Mouse (Mus musculus): Measurements from ENCODE around the gene Eif4ebp2. TPM values are rescaled to one million over a fixed set of nuclear protein-coding genes. Genes with fewer than 3 reads are reported as not detected.

Eif4ebp2 gene
- polyA plus RNA-seq, 1 experiment from 2014 or later, result 52.8 TPM

DNA sequence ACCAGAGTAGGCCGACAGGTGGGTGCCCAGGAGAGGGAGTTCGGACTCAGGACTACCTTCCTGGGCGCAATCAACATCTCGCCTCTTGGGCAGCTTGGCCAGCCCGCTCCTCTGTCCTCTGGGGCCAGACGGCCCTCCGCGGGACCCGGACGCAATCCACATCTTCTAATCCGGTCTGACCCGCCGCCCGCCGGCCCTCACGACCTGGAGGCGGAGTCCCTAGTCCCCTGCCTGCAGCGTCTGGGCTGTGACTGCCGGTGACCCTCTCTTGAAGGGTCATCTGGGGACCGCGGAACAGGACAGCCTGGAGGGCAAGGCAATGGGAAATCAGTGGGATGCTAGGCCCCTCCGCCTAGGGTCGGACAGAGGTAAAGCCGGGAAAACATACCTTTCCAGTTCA lies 33.3 kb downstream of the Eif4ebp2 start:
- no peaks in the 10 kb centered on the region for H3K9me3 ChIP-seq (ENCODE audit: control insufficient read depth, low read depth, low read length)
- no peak overlapping the region for H3K4me3 ChIP-seq (ENCODE audit: low read depth, low read length)
- ATAC-seq (ENCODE audit: insufficient number of reproducible peaks, insufficient read depth, low FRiP score, low read depth), result no peak
- H3K36me3 ChIP-seq (ENCODE audit: control insufficient read depth, insufficient read depth, low read length), result no peaks in the 10 kb centered on the region
- 9% methylated on average over 24 of the region's 24 CpGs for WGBS
- no peak overlapping the region for H3K9ac ChIP-seq (replicated peaks; ENCODE audit: low read depth, low read length)
- peaks cover 9% of the 10 kb centered on the region; the same call in 1 of the 2 replicates for H3K4me1 ChIP-seq (ENCODE audit: control insufficient read depth, insufficient read depth, low read length)
- H3K27ac ChIP-seq (ENCODE audit: low read length), result no peak overlapping the region
- H3K27me3 ChIP-seq (ENCODE audit: control insufficient read depth, insufficient read depth, low read length), result peaks cover 32% of the 10 kb centered on the region
- no peak overlapping the region; the same call in 1 of the 2 replicates for H3K4me2 ChIP-seq (replicated peaks; ENCODE audit: low read depth, low read length)

DNA sequence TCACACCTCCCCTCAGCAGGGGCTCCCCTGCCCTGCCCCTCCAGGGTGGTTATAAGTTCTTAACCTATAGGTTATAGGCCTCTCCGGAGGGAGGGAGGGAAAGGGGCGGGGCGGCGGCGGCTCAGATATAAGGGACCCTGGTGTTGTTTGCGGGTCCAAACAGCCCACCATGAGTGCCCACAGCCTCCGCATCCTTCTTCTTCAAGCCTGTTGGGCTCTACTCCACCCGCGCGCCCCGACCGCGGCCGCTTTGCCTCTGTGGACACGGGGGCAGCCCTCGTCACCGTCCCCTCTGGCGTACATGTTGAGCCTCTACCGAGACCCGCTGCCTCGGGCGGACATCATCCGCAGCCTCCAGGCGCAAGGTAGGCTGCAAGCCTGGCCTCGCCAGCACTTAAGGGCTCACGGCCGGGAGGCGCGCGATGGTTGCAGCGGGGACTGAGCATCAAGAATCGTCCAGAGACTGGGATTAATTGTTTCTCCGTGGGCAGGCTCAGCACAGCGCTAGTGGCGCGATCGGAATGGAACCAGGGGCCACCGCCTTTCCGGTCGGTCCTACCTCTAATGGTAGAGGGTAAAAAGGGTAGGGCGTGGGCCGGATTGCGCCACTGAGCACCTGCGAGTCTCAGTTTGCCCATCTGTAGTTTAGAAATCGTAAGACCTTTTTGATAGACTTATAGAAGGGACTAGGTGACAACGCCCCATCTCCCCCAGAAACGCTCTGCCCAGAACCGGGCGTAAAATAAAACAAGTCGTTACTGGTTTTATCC lies 34.1 kb downstream of the Eif4ebp2 start:
- H3K27ac ChIP-seq (ENCODE audit: low read length), result no peak overlapping the region
- H3K9ac ChIP-seq (replicated peaks; ENCODE audit: low read depth, low read length), result peak overlapping the region; percentile 18; the same call in 1 of the 2 replicates
- H3K4me2 ChIP-seq (replicated peaks; ENCODE audit: low read depth, low read length), result peak overlapping the region; percentile 65
- peak overlapping the region; percentile 36 for H3K4me3 ChIP-seq (ENCODE audit: low read depth, low read length)
- no peaks in the 10 kb centered on the region for H3K9me3 ChIP-seq (ENCODE audit: control insufficient read depth, low read depth, low read length)
- ATAC-seq (ENCODE audit: insufficient number of reproducible peaks, insufficient read depth, low FRiP score, low read depth), result peak; percentile 47; the same call in 1 of the 2 replicates
- 1% methylated on average over 50 of the region's 50 CpGs for WGBS
- H3K27me3 ChIP-seq (ENCODE audit: control insufficient read depth, insufficient read depth, low read length), result peaks cover 32% of the 10 kb centered on the region
- H3K4me1 ChIP-seq (ENCODE audit: control insufficient read depth, insufficient read depth, low read length), result peaks cover 9% of the 10 kb centered on the region; the same call in 1 of the 2 replicates
- H3K36me3 ChIP-seq (ENCODE audit: control insufficient read depth, insufficient read depth, low read length), result no peaks in the 10 kb centered on the region

DNA sequence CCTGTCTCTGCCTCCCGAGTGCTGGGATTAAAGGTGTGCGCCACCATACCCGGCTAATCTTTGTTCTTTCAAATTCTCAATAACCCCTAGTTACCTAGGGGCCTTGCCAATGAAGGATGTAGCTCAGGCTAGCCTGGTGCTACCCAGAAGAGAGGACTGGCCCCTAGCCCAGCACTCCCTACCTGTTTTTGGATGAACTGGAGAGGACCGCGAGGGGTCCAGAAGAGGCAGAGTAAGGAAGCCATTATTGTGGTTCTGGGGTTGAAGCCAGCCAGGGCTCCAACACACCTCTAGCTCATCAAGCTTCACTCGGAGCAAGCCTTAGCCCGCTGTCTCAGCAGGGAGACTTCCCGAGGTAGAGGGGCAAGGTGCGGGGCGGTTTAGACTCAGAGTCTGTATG lies 34.8 kb downstream of the Eif4ebp2 start, which contains the start of gene Nodal:
Gene Nodal (plus strand): TSS at position 301 of the 400 bp plus-strand sequence.
- peaks cover 32% of the 10 kb centered on the region for H3K27me3 ChIP-seq (ENCODE audit: control insufficient read depth, insufficient read depth, low read length)
- H3K4me1 ChIP-seq (ENCODE audit: control insufficient read depth, insufficient read depth, low read length), result peaks cover 9% of the 10 kb centered on the region; the same call in 1 of the 2 replicates
- H3K36me3 ChIP-seq (ENCODE audit: control insufficient read depth, insufficient read depth, low read length), result no peaks in the 10 kb centered on the region
- ATAC-seq (ENCODE audit: insufficient number of reproducible peaks, insufficient read depth, low FRiP score, low read depth), result no peak
- no peak within 1 kb of the TSS for H3K27ac ChIP-seq (ENCODE audit: low read length)
- H3K4me2 ChIP-seq (replicated peaks; ENCODE audit: low read depth, low read length), result peak within 1 kb of the TSS; percentile 65
- WGBS, result 21% methylated on average over 10 of the region's 10 CpGs
- peak within 1 kb of the TSS; percentile 18; the same call in 1 of the 2 replicates for H3K9ac ChIP-seq (replicated peaks; ENCODE audit: low read depth, low read length)
- H3K9me3 ChIP-seq (ENCODE audit: control insufficient read depth, low read depth, low read length), result no peaks in the 10 kb centered on the region
- H3K4me3 ChIP-seq (ENCODE audit: low read depth, low read length), result peak within 1 kb of the TSS; percentile 36

DNA sequence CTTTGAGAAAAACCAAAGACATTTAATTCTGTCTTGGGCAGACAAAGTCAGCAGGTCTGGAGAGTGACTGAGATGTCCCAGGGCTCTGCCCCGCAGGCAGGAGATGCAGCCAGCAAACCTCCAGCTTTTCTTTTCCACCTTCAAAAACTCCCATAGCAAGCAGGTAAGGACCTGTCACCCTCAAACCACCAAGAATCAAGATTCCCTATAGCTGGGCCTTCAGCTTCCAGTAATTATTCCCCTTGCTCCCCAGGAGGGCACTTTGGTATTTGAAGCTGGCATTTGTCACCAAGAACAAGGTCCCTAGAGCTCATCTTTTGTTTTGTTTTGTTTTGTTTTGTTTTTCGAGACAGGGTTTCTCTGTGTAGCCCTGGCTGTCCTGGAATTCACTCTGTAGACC lies 35.4 kb downstream of the Eif4ebp2 start:
- Histone ChIP-seq H3K36me3 (ENCODE audit: control insufficient read depth, insufficient read depth, low read length) (no peaks in the 10 kb centered on the region), H3K9me3 (ENCODE audit: control insufficient read depth, low read depth, low read length) (no peaks in the 10 kb centered on the region), H3K4me2 (replicated peaks; ENCODE audit: low read depth, low read length) (no peak overlapping the region), H3K27me3 (ENCODE audit: control insufficient read depth, insufficient read depth, low read length) (peaks cover 32% of the 10 kb centered on the region), H3K27ac (ENCODE audit: low read length) (no peak overlapping the region), H3K4me1 (ENCODE audit: control insufficient read depth, insufficient read depth, low read length) (peaks cover 9% of the 10 kb centered on the region; the same call in 1 of the 2 replicates), H3K4me3 (ENCODE audit: low read depth, low read length) (no peak overlapping the region), H3K9ac (replicated peaks; ENCODE audit: low read depth, low read length) (no peak overlapping the region)
- 48% methylated on average over 2 of the region's 2 CpGs for WGBS
- no peak for ATAC-seq (ENCODE audit: insufficient number of reproducible peaks, insufficient read depth, low FRiP score, low read depth)

DNA sequence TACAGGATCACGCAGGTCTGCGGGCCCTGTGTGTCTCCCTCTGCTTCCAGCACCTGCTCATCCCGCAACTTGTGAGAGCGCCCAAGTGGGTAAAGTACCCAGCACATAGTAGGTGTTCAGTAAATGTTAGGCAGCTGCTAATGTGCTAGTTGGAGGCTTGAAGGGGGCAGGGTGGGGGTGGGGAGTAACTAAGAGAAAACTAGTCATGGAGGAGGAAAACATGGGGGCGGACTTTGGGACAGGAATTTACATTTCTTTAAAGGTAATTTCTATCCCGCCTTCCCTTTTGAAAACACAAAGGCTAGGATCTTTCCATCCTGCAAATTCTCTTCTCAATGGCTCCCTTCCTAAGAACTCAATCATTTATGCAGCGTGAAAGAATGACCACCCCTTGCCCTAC lies 35.9 kb downstream of the Eif4ebp2 start:
- H3K27me3 ChIP-seq (ENCODE audit: control insufficient read depth, insufficient read depth, low read length), result peaks cover 32% of the 10 kb centered on the region
- no peak overlapping the region for H3K4me2 ChIP-seq (replicated peaks; ENCODE audit: low read depth, low read length)
- H3K9me3 ChIP-seq (ENCODE audit: control insufficient read depth, low read depth, low read length), result no peaks in the 10 kb centered on the region
- no peaks in the 10 kb centered on the region for H3K36me3 ChIP-seq (ENCODE audit: control insufficient read depth, insufficient read depth, low read length)
- no peak overlapping the region for H3K27ac ChIP-seq (ENCODE audit: low read length)
- H3K4me3 ChIP-seq (ENCODE audit: low read depth, low read length), result no peak overlapping the region
- peaks cover 9% of the 10 kb centered on the region; the same call in 1 of the 2 replicates for H3K4me1 ChIP-seq (ENCODE audit: control insufficient read depth, insufficient read depth, low read length)
- H3K9ac ChIP-seq (replicated peaks; ENCODE audit: low read depth, low read length), result no peak overlapping the region
- 40% methylated on average over 7 of the region's 7 CpGs for WGBS
- no peak for ATAC-seq (ENCODE audit: insufficient number of reproducible peaks, insufficient read depth, low FRiP score, low read depth)

DNA sequence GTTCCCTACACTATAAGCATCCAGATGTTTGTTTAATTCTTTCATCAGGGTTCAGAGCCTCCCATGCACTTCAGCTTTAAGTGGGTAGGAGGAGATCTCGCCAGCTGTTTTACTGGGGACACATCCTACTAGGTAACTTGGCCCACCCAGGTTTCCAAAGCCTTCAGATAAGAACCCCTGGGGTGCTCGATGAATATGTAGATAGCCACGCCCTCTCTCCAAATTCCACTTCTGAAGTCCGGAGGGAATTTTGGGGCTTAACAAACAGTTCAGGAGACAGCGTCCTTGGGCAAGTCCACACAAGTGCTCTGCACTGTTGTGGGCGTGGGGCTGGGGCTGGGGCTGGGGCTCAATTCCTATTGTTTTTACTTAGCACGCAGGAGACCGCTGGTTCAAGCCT lies 36.6 kb downstream of the Eif4ebp2 start:
- Histone ChIP-seq H3K27ac (ENCODE audit: low read length) (no peak overlapping the region), H3K4me2 (replicated peaks; ENCODE audit: low read depth, low read length) (no peak overlapping the region), H3K9me3 (ENCODE audit: control insufficient read depth, low read depth, low read length) (no peaks in the 10 kb centered on the region), H3K4me3 (ENCODE audit: low read depth, low read length) (no peak overlapping the region), H3K27me3 (ENCODE audit: control insufficient read depth, insufficient read depth, low read length) (peaks cover 32% of the 10 kb centered on the region), H3K36me3 (ENCODE audit: control insufficient read depth, insufficient read depth, low read length) (no peaks in the 10 kb centered on the region), H3K9ac (replicated peaks; ENCODE audit: low read depth, low read length) (no peak overlapping the region), H3K4me1 (ENCODE audit: control insufficient read depth, insufficient read depth, low read length) (peaks cover 9% of the 10 kb centered on the region; the same call in 1 of the 2 replicates)
- ATAC-seq (ENCODE audit: insufficient number of reproducible peaks, insufficient read depth, low FRiP score, low read depth), result no peak
- WGBS, result 22% methylated on average over 8 of the region's 8 CpGs

DNA sequence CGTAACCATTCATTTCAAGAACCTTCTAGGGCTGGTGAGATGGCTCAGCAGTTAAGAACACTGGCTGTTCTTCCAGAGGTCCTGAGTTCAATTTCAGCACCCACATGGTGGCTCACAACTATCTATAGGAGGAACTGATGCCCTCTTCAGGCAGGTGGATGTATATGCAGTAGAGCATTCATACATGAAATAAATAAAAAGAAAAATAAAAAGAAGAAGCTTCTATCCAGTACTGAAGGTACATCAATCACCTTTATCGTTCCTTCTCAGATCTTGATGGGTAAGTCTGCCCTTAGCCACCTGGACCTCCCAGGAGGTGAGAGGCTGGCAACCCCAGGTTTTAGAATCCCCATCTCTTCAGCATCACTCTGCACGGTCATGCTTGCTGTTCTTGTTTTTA lies 37.2 kb downstream of the Eif4ebp2 start:
- Histone ChIP-seq H3K36me3 (ENCODE audit: control insufficient read depth, insufficient read depth, low read length) (no peaks in the 10 kb centered on the region), H3K9me3 (ENCODE audit: control insufficient read depth, low read depth, low read length) (no peaks in the 10 kb centered on the region), H3K27me3 (ENCODE audit: control insufficient read depth, insufficient read depth, low read length) (peaks cover 32% of the 10 kb centered on the region), H3K27ac (ENCODE audit: low read length) (no peak overlapping the region), H3K4me2 (replicated peaks; ENCODE audit: low read depth, low read length) (no peak overlapping the region), H3K4me3 (ENCODE audit: low read depth, low read length) (no peak overlapping the region), H3K9ac (replicated peaks; ENCODE audit: low read depth, low read length) (no peak overlapping the region), H3K4me1 (ENCODE audit: control insufficient read depth, insufficient read depth, low read length) (peaks cover 9% of the 10 kb centered on the region; the same call in 1 of the 2 replicates)
- no peak for ATAC-seq (ENCODE audit: insufficient number of reproducible peaks, insufficient read depth, low FRiP score, low read depth)
- 60% methylated on average over 3 of the region's 3 CpGs for WGBS

DNA sequence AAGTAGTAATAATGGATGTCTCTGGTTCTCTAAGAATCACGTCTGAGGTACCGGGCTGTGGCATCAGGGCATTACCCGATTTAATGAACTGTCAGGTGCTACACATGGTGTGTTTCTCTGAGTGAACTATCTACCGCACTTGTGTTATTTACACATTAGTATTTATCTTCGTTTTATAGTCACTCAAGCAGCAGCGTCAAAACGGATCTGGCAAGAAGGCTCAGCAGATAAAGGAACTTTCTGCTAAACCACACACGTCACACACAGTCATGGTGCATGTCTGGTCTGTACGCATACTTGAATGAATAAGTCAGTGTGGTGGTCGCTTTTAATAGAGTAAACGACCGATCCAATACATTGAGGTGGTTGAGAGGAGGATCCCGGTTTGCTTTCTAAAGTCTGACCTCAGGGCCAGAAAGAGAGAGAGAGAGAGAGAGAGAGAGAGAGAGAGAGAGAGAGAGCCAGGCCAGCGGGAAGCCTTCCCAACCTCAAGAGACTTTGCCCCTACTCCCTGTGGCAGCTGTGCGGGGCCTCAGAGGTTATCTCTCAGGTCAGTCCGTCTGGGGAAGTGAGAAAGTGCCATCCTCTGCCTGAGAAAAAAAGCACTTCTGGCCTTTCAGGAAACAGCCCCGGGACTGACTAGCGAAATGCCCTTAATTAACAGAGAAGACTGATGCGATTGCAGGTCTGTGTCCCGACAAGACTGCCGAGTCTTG lies 39.4 kb downstream of the Eif4ebp2 start:
- Histone ChIP-seq H3K9me3 (ENCODE audit: control insufficient read depth, low read depth, low read length) (no peaks in the 10 kb centered on the region), H3K36me3 (ENCODE audit: control insufficient read depth, insufficient read depth, low read length) (no peaks in the 10 kb centered on the region), H3K9ac (replicated peaks; ENCODE audit: low read depth, low read length) (no peak overlapping the region), H3K4me1 (ENCODE audit: control insufficient read depth, insufficient read depth, low read length) (peaks cover 4% of the 10 kb centered on the region; the same call in 1 of the 2 replicates), H3K4me2 (replicated peaks; ENCODE audit: low read depth, low read length) (no peak overlapping the region), H3K27me3 (ENCODE audit: control insufficient read depth, insufficient read depth, low read length) (peaks cover 18% of the 10 kb centered on the region), H3K27ac (ENCODE audit: low read length) (no peak overlapping the region), H3K4me3 (ENCODE audit: low read depth, low read length) (no peak overlapping the region)
- peak; percentile 53; the same call in 1 of the 2 replicates for ATAC-seq (ENCODE audit: insufficient number of reproducible peaks, insufficient read depth, low FRiP score, low read depth)
- 21% methylated on average over 21 of the region's 21 CpGs for WGBS

All from stomach, embryonic 14.5 days (tissue).